Mouse (Mus musculus): ENCODE measurements around the gene Olfr1061. TPM values are rescaled to one million over a fixed set of nuclear protein-coding genes. Genes with fewer than 3 reads are reported as not detected.
"Not testable (repeated sequence)": the region's sequence is repeated elsewhere in the genome, so short reads cannot be mapped to it uniquely, and the experiment has no call there.

Olfr1061 gene
- polyA plus RNA-seq (2014; fragmentation: Nextera tagmentation; extraction: Ambion mirVana) = not detected in 2 replicates

DNA sequence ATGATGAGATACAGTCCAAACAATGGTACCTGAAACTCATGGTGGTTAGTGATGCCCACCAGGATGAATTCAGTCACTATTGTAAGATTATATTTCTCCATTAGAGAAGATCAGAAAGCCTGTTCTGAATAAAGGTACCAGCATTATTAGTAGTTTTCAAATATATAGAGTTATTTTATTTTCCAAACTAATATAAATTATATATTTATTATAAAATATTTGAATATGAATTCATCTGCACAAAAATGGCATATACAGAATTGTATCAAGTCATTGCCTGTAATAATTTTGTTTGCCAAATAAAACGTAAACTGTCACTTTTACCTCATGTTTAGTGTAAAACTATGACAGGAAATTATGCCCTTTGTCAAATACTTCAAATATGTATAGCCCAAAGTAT, at the start of gene Olfr1061:
Gene Olfr1061 (minus strand): TSS at position 101 of the 400 bp plus-strand sequence.
- WGBS = 82% methylated on average over 1 of the region's 1 CpGs
- ATAC-seq (ENCODE audit: insufficient read depth, low FRiP score, low TSS enrichment) (no peak), DNase-seq (ENCODE audit: low spot score) (no peak)
- Histone ChIP-seq H3K4me2 (ENCODE audit: low read depth) (no peak within 1 kb of the TSS), H3K36me3 (ENCODE audit: control insufficient read depth, insufficient read depth, low read length) (no peaks in the 10 kb centered on the region), H3K4me3 (ENCODE audit: low read depth, low read length) (no peak within 1 kb of the TSS), H3K27me3 (ENCODE audit: control insufficient read depth, insufficient read depth, low read length) (no peaks in the 10 kb centered on the region), H3K27ac (ENCODE audit: low read depth, low read length) (no peak within 1 kb of the TSS), H3K9ac (ENCODE audit: low read length) (no peak within 1 kb of the TSS), H3K9me3 (ENCODE audit: control insufficient read depth, low read length) (no peaks in the 10 kb centered on the region), H3K4me1 (ENCODE audit: control insufficient read depth, insufficient read depth, low read length) (no peaks in the 10 kb centered on the region)

DNA sequence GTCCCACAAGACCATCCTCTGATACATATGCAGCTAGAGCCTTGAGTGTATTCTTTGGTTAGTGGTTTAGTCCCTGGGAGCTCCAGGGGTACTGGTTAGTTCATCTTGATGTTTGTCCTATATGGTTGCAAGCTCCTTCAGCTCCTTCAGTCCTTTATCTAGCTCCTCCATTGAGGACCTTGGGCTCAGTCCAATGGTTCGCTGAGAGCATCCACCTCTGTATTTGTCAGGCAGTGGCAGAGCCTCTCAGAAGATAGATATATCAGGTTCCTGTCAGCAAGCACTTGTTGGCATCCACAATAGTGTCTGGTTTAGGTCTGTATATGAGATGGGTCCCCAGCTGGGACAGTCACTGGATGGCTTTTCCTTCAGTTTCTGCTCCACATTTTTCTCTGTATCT, 46.6 kb upstream of the Olfr1061 start:
- no peak for DNase-seq (ENCODE audit: low spot score)
- Histone ChIP-seq H3K9ac (ENCODE audit: low read length) (no peak overlapping the region), H3K4me2 (ENCODE audit: low read depth) (no peak overlapping the region), H3K36me3 (ENCODE audit: control insufficient read depth, insufficient read depth, low read length) (no peaks in the 10 kb centered on the region), H3K27ac (ENCODE audit: low read depth, low read length) (no peak overlapping the region), H3K4me3 (ENCODE audit: low read depth, low read length) (no peak overlapping the region), H3K9me3 (ENCODE audit: control insufficient read depth, low read length) (no peaks in the 10 kb centered on the region), H3K27me3 (ENCODE audit: control insufficient read depth, insufficient read depth, low read length) (no peaks in the 10 kb centered on the region), H3K4me1 (ENCODE audit: control insufficient read depth, insufficient read depth, low read length) (no peaks in the 10 kb centered on the region)
- 90% methylated on average over 1 of the region's 1 CpGs for WGBS
- no peak for ATAC-seq (ENCODE audit: insufficient read depth, low FRiP score, low TSS enrichment)

DNA sequence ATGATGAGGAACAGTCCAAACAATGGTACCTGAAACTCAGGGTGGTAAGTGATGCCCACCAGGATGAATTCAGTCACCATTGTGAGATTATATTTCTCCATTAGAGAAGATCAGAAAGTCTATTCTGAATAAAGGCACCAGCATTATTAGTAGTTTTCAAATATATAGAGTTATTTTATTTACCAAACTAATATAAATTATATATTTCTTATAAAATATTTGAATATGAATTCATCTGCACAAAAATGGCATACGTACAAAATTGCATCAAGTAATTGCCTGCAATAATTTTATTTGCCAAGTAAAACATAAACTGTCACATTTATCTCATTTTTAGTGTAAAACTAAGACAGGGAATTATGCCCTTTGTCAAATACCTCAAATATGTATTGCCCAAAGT, 42.3 kb upstream of the Olfr1061 start, which contains the start of gene Olfr1066:
Gene Olfr1066 (minus strand): TSS at position 101 of the 400 bp plus-strand sequence.
- Histone ChIP-seq H3K4me1 (ENCODE audit: control insufficient read depth, insufficient read depth, low read length) (no peaks in the 10 kb centered on the region), H3K4me2 (ENCODE audit: low read depth) (no peak within 1 kb of the TSS), H3K27me3 (ENCODE audit: control insufficient read depth, insufficient read depth, low read length) (no peaks in the 10 kb centered on the region), H3K36me3 (ENCODE audit: control insufficient read depth, insufficient read depth, low read length) (no peaks in the 10 kb centered on the region), H3K9me3 (ENCODE audit: control insufficient read depth, low read length) (no peaks in the 10 kb centered on the region), H3K4me3 (ENCODE audit: low read depth, low read length) (no peak within 1 kb of the TSS), H3K9ac (ENCODE audit: low read length) (no peak within 1 kb of the TSS), H3K27ac (ENCODE audit: low read depth, low read length) (no peak within 1 kb of the TSS)
- 90% methylated on average over 1 of the region's 1 CpGs for WGBS
- DNase-seq (ENCODE audit: low spot score) (no peak), ATAC-seq (ENCODE audit: insufficient read depth, low FRiP score, low TSS enrichment) (no peak)

DNA sequence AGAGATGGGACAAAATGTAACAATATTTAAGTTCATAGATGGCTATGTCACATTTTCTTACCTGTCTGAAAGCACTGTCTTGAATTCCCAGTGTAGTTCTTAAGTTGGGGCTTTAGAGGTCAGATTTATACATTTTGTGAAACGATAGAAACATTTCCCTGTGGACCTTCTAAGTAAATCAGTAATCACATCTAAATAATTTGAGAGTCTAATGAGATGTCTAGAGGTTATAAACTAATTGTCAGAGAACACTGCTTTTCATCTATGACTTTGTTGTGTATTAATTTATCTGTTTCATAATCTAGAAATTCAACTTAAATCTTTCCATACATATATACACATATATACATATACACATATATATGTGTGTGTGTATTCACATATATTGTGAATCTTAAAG, 36.6 kb upstream of the Olfr1061 start, which contains the start of gene Olfr1065:
Gene Olfr1065 (minus strand): TSS at position 101 of the 400 bp plus-strand sequence.
- not testable (repeated sequence) for H3K27ac ChIP-seq (ENCODE audit: low read depth, low read length); ATAC-seq (ENCODE audit: insufficient read depth, low FRiP score, low TSS enrichment); H3K27me3 ChIP-seq (ENCODE audit: control insufficient read depth, insufficient read depth, low read length); H3K4me3 ChIP-seq (ENCODE audit: low read depth, low read length); H3K4me1 ChIP-seq (ENCODE audit: control insufficient read depth, insufficient read depth, low read length); H3K4me2 ChIP-seq (ENCODE audit: low read depth); H3K9me3 ChIP-seq (ENCODE audit: control insufficient read depth, low read length); H3K36me3 ChIP-seq (ENCODE audit: control insufficient read depth, insufficient read depth, low read length); DNase-seq (ENCODE audit: low spot score); H3K9ac ChIP-seq (ENCODE audit: low read length)
- no CpG with 5 or more reads among the region's 1 CpGs for WGBS

DNA sequence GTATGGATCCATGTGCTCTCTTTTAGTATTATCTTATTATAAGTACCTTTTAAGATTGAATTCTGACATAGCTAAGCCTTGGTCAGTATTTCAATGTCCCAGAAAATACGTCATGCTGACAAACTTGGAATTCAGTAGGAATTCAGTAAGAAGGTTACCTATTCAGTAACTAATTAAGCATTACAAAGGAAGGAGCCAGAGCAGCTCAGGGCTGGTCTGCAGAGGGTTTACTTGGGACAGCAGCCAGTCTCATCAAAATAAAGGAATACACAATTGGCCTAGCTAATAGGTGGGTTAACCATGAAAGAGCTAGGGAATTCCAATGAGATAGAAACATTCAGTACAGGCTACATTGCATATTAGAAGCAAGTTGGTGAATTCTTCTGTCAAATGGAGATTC, 28.3 kb upstream of the Olfr1061 start:
- H3K36me3 ChIP-seq (ENCODE audit: control insufficient read depth, insufficient read depth, low read length); H3K4me2 ChIP-seq (ENCODE audit: low read depth); ATAC-seq (ENCODE audit: insufficient read depth, low FRiP score, low TSS enrichment); H3K4me1 ChIP-seq (ENCODE audit: control insufficient read depth, insufficient read depth, low read length); H3K4me3 ChIP-seq (ENCODE audit: low read depth, low read length); H3K9me3 ChIP-seq (ENCODE audit: control insufficient read depth, low read length); H3K27ac ChIP-seq (ENCODE audit: low read depth, low read length); DNase-seq (ENCODE audit: low spot score); H3K9ac ChIP-seq (ENCODE audit: low read length); H3K27me3 ChIP-seq (ENCODE audit: control insufficient read depth, insufficient read depth, low read length): not testable (repeated sequence)
- 76% methylated on average over 1 of the region's 1 CpGs for WGBS

DNA sequence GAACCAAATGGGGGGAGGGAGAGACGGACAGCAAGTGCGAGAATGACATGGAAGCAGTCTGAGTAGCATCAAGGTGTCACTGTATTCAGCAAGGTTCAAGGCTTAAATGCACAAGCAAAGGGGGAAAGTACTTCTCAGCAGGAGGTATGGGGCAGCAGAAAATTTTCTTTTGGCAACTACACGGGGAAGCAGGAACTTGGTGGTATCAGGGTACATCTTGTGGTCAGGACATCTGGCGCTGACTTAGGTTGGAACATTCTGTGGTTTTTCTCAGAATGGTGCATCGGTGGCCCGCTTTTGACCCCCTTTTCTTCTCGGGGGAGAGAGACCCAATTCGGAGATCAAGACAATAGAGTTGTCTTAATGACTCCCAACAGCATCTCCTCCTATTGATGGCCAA, 14.7 kb upstream of the Olfr1061 start:
- not testable (repeated sequence) for DNase-seq (ENCODE audit: low spot score); H3K27me3 ChIP-seq (ENCODE audit: control insufficient read depth, insufficient read depth, low read length); H3K9ac ChIP-seq (ENCODE audit: low read length); H3K4me3 ChIP-seq (ENCODE audit: low read depth, low read length); ATAC-seq (ENCODE audit: insufficient read depth, low FRiP score, low TSS enrichment); H3K36me3 ChIP-seq (ENCODE audit: control insufficient read depth, insufficient read depth, low read length); H3K27ac ChIP-seq (ENCODE audit: low read depth, low read length); H3K4me2 ChIP-seq (ENCODE audit: low read depth); H3K4me1 ChIP-seq (ENCODE audit: control insufficient read depth, insufficient read depth, low read length); H3K9me3 ChIP-seq (ENCODE audit: control insufficient read depth, low read length)
- 87% methylated on average over 8 of the region's 8 CpGs for WGBS

DNA sequence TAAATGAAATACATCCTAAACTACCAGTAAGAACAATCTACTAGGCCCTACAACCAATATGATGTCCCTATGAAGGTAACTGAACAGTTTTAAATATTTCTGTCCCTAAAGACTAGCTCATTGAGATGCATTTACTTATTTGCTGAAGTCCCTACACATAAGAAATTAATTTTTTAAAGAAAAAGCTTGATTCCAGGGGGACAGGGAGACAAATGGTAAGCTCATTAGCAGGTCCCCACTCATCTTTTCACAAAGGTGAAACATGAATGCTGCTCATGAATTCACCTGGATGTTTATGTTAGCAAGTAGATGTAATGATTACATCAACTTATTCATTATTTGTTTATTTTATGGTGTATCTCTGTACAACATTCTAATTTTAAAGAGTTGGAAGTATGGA, 12.8 kb upstream of the Olfr1061 start, which contains the start of gene Olfr1062:
Gene Olfr1062 (minus strand): TSS at position 101 of the 400 bp plus-strand sequence.
- not testable (repeated sequence) for H3K4me1 ChIP-seq (ENCODE audit: control insufficient read depth, insufficient read depth, low read length); H3K27me3 ChIP-seq (ENCODE audit: control insufficient read depth, insufficient read depth, low read length); H3K4me3 ChIP-seq (ENCODE audit: low read depth, low read length); H3K4me2 ChIP-seq (ENCODE audit: low read depth); H3K9ac ChIP-seq (ENCODE audit: low read length); H3K27ac ChIP-seq (ENCODE audit: low read depth, low read length); H3K36me3 ChIP-seq (ENCODE audit: control insufficient read depth, insufficient read depth, low read length); H3K9me3 ChIP-seq (ENCODE audit: control insufficient read depth, low read length); ATAC-seq (ENCODE audit: insufficient read depth, low FRiP score, low TSS enrichment); DNase-seq (ENCODE audit: low spot score)

DNA sequence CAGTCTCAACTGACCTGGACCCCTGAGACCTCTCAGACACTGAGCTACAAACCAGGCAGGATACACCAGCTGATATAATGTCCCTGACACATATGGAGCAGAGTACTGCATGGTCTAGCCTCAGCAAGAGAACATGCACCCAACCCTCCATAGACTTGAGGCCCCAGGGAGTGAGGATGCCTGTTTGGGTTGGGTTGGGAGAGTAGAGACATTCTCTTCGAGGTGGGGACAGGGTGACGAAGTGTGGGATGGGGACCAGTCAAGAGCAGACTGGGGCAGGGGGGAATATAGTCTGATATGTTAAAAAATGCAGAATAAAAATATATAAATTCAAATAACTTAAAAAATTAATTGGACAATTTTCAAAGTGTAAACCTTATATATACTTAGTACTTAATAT, 18.7 kb downstream of the Olfr1061 start:
- 88% methylated on average over 2 of the region's 2 CpGs for WGBS
- H3K4me3 ChIP-seq (ENCODE audit: low read depth, low read length) = no peak overlapping the region

DNA sequence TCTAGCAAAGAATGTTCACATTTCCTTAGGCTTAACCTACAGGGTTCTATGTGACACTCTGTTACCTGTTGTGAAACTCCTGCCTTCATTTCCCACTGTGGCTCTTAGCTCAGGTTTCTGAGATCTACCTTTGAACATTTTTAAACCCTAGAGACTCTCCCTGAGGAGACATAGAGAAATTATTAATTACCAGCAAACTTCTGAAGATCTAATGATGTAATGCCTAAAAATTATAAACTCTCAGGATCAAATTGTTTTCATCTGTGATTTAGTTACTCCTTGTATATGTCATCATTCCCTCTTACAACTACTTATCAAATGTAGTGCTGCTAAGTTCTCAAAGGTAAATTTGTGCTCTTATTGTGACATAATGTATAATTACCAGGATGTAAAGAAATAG, 25.4 kb downstream of the Olfr1061 start, which contains the start of gene Olfr1058:
Gene Olfr1058 (minus strand): TSS at position 101 of the 400 bp plus-strand sequence.
- H3K36me3 ChIP-seq (ENCODE audit: control insufficient read depth, insufficient read depth, low read length); H3K9ac ChIP-seq (ENCODE audit: low read length); H3K9me3 ChIP-seq (ENCODE audit: control insufficient read depth, low read length); H3K4me3 ChIP-seq (ENCODE audit: low read depth, low read length); H3K4me2 ChIP-seq (ENCODE audit: low read depth); H3K27ac ChIP-seq (ENCODE audit: low read depth, low read length); H3K27me3 ChIP-seq (ENCODE audit: control insufficient read depth, insufficient read depth, low read length); H3K4me1 ChIP-seq (ENCODE audit: control insufficient read depth, insufficient read depth, low read length); ATAC-seq (ENCODE audit: insufficient read depth, low FRiP score, low TSS enrichment); DNase-seq (ENCODE audit: low spot score): not testable (repeated sequence)

More for the DNA sequence above, 18.7 kb downstream of the Olfr1061 start:
- Histone ChIP-seq H3K4me1 (ENCODE audit: control insufficient read depth, insufficient read depth, low read length) (no peaks in the 10 kb centered on the region), H3K27me3 (ENCODE audit: control insufficient read depth, insufficient read depth, low read length) (no peaks in the 10 kb centered on the region), H3K4me2 (ENCODE audit: low read depth) (no peak overlapping the region), H3K9ac (ENCODE audit: low read length) (no peak overlapping the region), H3K27ac (ENCODE audit: low read depth, low read length) (no peak overlapping the region), H3K36me3 (ENCODE audit: control insufficient read depth, insufficient read depth, low read length) (no peaks in the 10 kb centered on the region), H3K9me3 (ENCODE audit: control insufficient read depth, low read length) (no peaks in the 10 kb centered on the region)
- DNase-seq (ENCODE audit: low spot score) = no peak
- no peak for ATAC-seq (ENCODE audit: insufficient read depth, low FRiP score, low TSS enrichment)
